Mouse (Mus musculus) Muller cell, postnatal 12 days (primary cell): ENCODE data around the gene Ms4a15.

Source experiments
- DNase-seq: peaks from one replicate; pipeline ENCODE4 v3.0.0-alpha.2; 2015; ENCODE audit errors: inconsistent ontology term

Ms4a15 gene

GRCm38 (mm10) chr19:10959978-10960346 lies 33.1 kb downstream of the Ms4a15 start:
- no peak for DNase-seq

DNA sequence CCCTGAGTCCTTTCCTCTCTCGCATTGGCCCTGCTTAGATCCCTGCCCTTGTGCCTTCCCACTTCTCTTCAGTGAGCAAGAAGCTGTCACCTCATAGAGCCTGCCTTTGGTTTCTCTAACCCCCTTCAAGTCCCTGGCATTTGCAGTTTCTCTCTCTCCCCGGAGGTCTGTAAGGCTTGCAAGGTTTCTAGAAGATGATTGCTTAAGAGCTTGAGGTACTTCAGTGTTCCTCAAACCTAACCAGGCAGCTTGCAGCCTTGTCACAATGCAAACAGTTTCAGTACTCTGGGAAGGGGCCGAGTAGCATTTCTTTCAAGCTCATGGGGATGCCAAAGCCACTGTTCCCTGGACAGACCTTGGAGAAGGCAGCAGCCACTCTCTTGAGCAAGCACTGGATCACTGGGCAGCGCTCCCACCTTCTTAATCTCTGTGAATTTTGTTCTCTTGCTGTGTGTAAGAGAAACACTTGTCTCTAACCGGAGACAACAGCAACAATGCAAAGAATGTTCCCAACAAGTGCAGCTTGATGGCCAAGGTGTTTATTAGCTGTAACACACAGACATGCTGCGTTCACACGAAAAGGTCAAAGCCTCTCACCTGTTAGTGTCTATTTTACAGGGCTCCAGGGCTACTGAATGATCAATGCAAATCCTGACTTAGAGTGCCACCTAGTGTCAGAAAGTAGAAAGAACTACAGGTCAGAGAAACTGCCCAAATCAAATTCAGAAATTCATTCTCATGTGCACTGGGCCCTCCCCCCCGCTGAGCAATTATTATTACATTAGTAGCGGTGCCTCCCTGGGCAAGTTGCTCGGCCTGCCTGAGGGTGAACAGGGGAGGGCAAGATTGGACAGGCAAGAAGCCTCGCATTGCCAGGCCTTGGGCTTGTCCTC lies 33.7 kb downstream of the Ms4a15 start:
- peak; percentile 80 for DNase-seq

GRCm38 (mm10) chr19:10952021-10952939 lies 40.8 kb downstream of the Ms4a15 start:
- DNase-seq, result peak; percentile 78

GRCm38 (mm10) chr19:10949558-10949957 lies 43.5 kb downstream of the Ms4a15 start:
- DNase-seq, result no peak

DNA sequence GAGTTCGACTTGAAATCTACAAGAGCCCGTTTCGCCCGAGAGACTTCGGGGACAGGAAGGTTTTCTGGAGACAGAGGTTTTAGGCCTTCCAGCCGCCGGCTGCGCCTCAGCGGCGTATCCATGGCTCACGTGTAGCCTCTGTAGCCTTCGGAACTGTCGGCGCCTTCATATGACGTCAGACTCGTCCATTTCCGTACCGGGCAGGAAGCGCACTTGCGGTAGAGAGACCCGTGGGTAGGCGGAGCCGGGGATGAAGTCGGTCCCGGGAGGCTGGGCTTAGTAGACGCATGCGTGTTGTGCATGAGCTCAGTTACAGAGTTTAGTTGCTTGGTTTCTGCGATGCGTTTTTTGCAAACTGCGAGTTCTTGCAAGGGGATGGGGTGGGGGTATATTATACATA lies 43.9 kb downstream of the Ms4a15 start, which contains the start of gene Ccdc86:
Gene Ccdc86 (minus strand): TSS at position 155 of the 400 bp plus-strand sequence.
- peak; percentile 96 for DNase-seq

DNA sequence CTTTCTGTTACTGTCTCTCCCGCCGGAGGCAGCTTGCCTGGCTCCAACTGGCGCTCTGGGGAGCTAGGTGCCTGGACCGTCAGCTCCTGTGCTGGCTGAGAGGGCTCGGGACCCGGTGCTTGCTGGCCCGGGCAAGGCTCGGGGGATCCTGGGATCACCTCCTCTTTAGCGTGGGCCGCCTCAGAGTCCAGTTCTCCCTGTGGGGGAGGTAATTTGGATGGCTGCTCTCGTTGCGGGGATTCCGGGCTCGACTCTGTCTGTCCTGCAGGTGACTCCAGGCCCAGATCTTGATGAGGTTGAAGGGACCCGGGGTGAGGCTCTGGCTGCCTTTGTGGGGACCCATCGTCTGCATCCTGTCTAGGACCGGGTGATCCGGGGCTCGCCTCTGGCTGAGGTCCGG lies 44.6 kb downstream of the Ms4a15 start:
- DNase-seq, result peak; percentile 26

DNA sequence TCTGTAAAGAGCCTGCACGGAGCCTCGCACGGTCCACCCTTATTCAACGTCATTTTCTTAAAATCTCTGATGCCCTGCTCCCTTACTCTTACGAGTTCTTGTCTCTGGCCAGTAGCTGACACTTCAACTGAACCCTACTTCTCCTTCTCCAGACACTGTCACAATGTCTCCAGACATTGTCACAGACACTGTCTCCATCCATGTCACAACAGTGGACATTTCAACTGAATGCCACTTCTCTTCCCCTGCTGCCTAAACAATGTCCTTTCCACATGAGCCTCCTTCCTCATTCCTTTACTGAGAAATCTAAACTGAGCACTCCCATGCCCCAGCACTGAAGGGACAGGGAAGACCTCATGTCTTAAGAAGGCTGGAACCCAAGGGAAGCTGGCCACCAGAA lies 45.8 kb downstream of the Ms4a15 start:
- no peak for DNase-seq

DNA sequence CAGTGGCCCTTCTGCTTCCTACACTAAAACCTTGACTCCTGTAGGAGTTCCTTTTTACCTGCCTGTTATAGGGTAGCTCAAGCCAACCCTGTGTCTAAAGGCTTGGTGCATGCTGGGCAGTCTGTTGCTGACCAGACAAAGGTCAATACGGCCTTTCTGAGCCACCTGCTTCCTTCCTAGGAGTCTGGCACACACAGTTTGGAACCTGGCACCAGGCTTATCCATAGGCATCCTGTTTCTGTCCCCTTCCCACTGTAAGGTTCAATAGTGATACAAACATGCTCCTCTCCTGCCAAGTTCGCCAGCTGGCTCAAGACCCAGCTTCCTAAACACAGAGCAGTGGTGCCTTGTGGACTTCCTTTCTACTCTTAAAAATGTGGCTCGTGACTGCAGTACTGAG lies 46.5 kb downstream of the Ms4a15 start:
- no peak for DNase-seq

GRCm38 (mm10) chr19:10943955-10944354 lies 49.1 kb downstream of the Ms4a15 start:
- no peak for DNase-seq

DNA sequence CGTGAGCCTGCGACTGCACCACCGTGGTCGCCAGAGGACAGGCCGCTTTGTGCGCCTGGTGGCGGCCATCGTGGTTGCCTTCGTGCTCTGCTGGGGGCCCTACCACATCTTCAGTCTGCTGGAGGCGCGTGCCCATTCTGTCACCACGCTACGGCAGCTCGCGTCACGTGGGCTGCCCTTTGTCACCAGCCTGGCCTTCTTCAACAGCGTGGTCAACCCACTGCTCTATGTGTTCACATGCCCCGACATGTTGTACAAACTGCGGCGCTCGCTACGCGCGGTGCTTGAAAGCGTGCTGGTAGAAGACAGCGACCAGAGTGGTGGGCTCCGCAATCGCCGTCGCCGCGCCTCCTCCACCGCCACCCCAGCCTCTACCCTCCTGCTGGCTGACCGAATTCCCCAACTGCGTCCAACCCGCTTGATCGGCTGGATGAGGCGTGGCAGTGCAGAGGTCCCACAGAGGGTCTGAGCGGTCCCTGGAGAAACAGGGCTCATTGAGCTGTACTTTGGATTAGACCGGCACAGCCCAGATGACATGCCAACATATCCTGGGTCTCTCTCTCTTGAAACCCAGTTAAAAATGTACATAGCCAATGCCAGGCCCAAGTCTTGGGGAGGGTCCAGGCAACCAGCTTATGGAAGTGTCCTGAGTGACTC lies 52.1 kb downstream of the Ms4a15 start:
- no peak for DNase-seq

DNA sequence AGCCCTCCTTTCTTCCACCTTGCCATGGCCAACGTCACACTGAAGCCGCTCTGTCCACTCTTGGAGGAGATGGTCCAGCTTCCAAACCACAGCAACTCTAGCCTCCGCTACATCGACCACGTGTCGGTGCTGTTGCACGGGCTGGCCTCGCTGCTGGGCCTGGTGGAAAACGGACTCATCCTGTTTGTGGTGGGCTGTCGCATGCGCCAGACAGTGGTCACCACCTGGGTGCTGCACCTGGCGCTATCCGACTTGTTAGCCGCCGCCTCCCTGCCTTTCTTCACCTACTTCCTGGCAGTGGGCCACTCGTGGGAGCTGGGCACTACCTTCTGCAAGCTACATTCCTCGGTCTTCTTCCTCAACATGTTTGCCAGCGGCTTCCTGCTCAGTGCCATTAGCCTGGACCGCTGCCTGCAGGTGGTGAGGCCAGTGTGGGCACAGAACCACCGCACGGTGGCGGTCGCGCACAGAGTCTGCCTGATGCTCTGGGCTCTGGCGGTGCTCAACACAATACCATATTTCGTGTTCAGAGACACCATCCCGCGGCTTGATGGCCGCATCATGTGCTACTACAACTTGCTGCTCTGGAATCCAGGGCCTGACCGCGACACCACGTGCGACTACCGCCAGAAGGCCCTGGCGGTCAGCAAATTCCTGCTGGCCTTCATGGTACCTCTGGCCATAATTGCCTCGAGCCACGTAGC lies 52.8 kb downstream of the Ms4a15 start:
- peak; percentile 71 for DNase-seq

DNA sequence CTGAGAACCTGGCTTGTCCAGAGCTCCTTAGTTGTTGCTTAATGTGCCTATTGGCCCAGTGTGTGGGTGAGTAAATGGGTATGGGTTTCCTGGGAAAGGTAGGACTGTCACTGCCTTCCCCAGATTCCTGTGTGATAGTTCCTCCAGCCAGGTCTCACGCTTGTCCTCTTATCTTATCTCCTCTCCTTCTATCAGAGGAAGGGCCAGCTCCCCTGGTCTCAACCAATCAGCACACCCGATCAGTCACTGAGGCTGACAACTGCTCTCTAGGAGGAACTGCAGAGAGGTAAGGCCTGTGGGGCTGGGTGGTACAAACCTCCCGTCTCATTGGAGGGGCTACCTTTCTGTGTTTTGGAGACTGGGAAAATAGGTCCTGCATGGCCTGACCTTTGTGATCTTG lies 54.3 kb downstream of the Ms4a15 start:
- DNase-seq, result no peak

DNA sequence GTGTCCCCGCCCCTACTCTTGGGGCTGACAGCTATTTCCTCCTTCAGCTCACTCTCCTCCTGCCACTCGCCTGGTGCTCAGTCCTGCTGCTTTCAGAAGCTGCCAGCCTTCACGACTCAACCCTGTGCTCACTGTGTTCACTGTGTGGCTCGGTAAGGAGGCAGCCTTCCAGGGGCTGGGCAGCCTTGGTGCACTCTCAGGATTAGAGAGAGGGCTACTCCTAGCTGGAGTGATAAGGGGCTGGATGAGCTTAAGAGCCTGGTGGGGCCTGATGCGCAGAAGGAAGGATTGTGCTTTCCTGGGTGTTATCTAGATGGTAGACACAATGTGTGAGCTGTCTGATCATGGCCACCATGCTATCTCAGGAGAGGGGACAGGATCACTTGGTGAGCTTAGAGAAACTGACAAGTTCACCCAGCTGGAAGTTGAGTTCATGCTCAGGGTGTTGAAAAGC lies 55.9 kb downstream of the Ms4a15 start, which contains the start of gene Ptgdr2:
Gene Ptgdr2 (plus strand): TSS at position 51 of the 454 bp plus-strand sequence.
- no peak for DNase-seq

- DNase-seq, result no peak
Measured at GRCm38 (mm10) chr19:10936077-10936476, 57.0 kb downstream of the Ms4a15 start.

DNA sequence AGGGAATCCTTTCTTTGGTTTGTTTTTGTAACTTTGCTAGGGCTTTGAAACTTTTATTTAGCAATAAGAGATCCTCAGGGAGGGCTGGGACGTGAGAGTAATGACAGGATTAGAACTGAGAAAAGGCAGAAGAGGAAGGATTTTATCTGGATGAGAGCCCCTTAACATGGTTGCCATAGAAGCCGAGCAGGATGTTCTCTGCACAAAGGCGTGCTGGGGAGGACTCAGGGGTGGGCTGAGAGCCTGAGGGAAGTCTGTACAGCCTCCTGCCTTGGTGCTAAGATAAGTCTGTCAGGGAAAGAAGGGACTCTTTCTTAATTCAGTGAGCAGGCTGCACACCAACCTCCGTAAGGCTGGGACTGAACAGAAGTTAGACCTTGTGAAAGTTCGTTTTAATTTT lies 58.0 kb downstream of the Ms4a15 start:
- DNase-seq, result no peak

- DNase-seq, result no peak
Measured at GRCm38 (mm10) chr19:10930641-10931040, 62.4 kb downstream of the Ms4a15 start.
